Mouse (Mus musculus) lung, postnatal 0 days (tissue): Measurements from ENCODE around the gene Arhgef18.

ENCODE experiments used
- CTCF ChIP-seq: IDR thresholded peaks from 2 replicates; pipeline ENCODE4 v1.5.1; 2016; ENCODE audit warnings: antibody characterized with exemption, mild to moderate bottlenecking
- EP300 ChIP-seq: IDR thresholded peaks from 2 replicates; pipeline ENCODE4 v1.6.1; 2016; ENCODE audit warnings: antibody characterized with exemption, mild to moderate bottlenecking, control low read depth

- no peak for TF ChIP-seq EP300
- TF ChIP-seq CTCF = no peak
These were observed 105.8 kb downstream of the Arhgef18 start for GRCm38 (mm10) chr8:3498583-3498982.
